Mouse (Mus musculus) forebrain, postnatal 0 days (tissue): ENCODE measurements around the gene Vwa2. TPM values are rescaled to one million over a fixed set of nuclear protein-coding genes. Genes with fewer than 3 reads are reported as not detected.

Experiments used
- ATAC-seq: fragments of 200-750 bp; cut with Nextera tagmentation; 2 replicates; pipeline ENCODE4 v1.8.0; 2017; ENCODE audit warnings: mild to moderate bottlenecking, moderate library complexity
- DNase-seq: peaks from one replicate; pipeline ENCODE4 v3.0.0-alpha.2; 2015
- H3K27ac ChIP-seq: fragments of 300-500 bp; sonication (generic); 2 replicates; pipeline ENCODE4 v1.5.1; 2014; ENCODE audit warnings: low read depth, mild to moderate bottlenecking, antibody characterized with exemption, low read length, moderate library complexity, mixed read lengths
- H3K27me3 ChIP-seq: fragments of 300-500 bp; sonication (generic); 2 replicates; pipeline ENCODE4 v1.6.1; 2014; ENCODE audit warnings: mild to moderate bottlenecking, low read length, mixed read lengths; ENCODE audit not compliant: insufficient read depth
- H3K36me3 ChIP-seq: fragments of 300-500 bp; sonication (generic); 2 replicates; pipeline ENCODE4 v1.6.1; 2014; ENCODE audit warnings: mild to moderate bottlenecking, moderate library complexity; ENCODE audit not compliant: insufficient read depth
- H3K4me1 ChIP-seq: fragments of 300-500 bp; sonication (generic); 2 replicates; pipeline ENCODE4 v1.6.1; 2014; ENCODE audit warnings: antibody characterized with exemption; ENCODE audit not compliant: insufficient read depth
- H3K4me2 ChIP-seq: fragments of 300-500 bp; sonication (generic); 2 replicates; pipeline ENCODE4 v1.6.1; 2014; ENCODE audit warnings: low read depth, mild to moderate bottlenecking, moderate library complexity
- H3K4me3 ChIP-seq: fragments of 300-500 bp; sonication (generic); 2 replicates; pipeline ENCODE4 v1.5.1; 2014; ENCODE audit warnings: low read depth, low read length, mixed read lengths
- H3K9ac ChIP-seq: fragments of 300-500 bp; sonication (generic); 2 replicates; pipeline ENCODE4 v1.6.1; 2014; ENCODE audit warnings: mild to moderate bottlenecking
- H3K9me3 ChIP-seq: fragments of 300-500 bp; sonication (generic); 2 replicates; pipeline ENCODE4 v1.6.1; 2016; ENCODE audit warnings: low read length
- CTCF ChIP-seq: sonication (generic); IDR thresholded peaks from 2 replicates; pipeline ENCODE4 v1.5.1; 2016; ENCODE audit warnings: antibody characterized with exemption, control low read depth, low read depth
- WGBS: fragments of 180-500 bp; shearing (Covaris S2); extraction: QIAGEN DNeasy Blood & Tissue Kit; methylation state at CpG from one replicate; pipeline ENCODE4 v1.1.7; 2014; 5-methylcytosine and 5-hydroxymethylcytosine counted together
- polyA plus RNA-seq: library from polyadenylated mRNA; unstranded; fragments of >200 nt; fragmentation: Nextera tagmentation; extraction: Ambion mirVana; gene quantifications from 2 replicates; pipeline ENCODE4 v1.2.1, GENCODE M21; 2015
- total RNA-seq: library from RNA; depleted of rRNA; stranded (reverse); fragments of >200 nt; gene quantifications from 2 replicates; pipeline ENCODE4 v1.2.3, GENCODE M21; 2014

Vwa2 gene
- total and polyA plus RNA-seq, 2 experiments from 2014 or later = 0.33 to 1.1 TPM

- H3K9me3 ChIP-seq = no peaks in the 10 kb centered on the region
- ATAC-seq = no peak
- H3K36me3 ChIP-seq = no peaks in the 10 kb centered on the region
- H3K4me1 ChIP-seq = no peaks in the 10 kb centered on the region
- no peak for DNase-seq
- H3K27ac ChIP-seq = no peak overlapping the region
- H3K4me2 ChIP-seq = no peak overlapping the region
- H3K9ac ChIP-seq = no peak overlapping the region
- TF ChIP-seq CTCF = no peak
- 80% methylated on average over 10 of the region's 10 CpGs for WGBS
- H3K27me3 ChIP-seq = no peaks in the 10 kb centered on the region
- H3K4me3 ChIP-seq = no peak overlapping the region
Measured at GRCm38 (mm10) chr19:56887879-56888278, 13.8 kb downstream of the Vwa2 start.

- Histone ChIP-seq H3K4me1 (no peaks in the 10 kb centered on the region), H3K9ac (no peak overlapping the region), H3K36me3 (no peaks in the 10 kb centered on the region), H3K27me3 (no peaks in the 10 kb centered on the region), H3K27ac (no peak overlapping the region), H3K4me3 (no peak overlapping the region), H3K9me3 (no peaks in the 10 kb centered on the region), H3K4me2 (no peak overlapping the region)
- TF ChIP-seq CTCF = no peak
- no peak for ATAC-seq
- no peak for DNase-seq
- 40% methylated on average over 5 of the region's 5 CpGs for WGBS
Measured at GRCm38 (mm10) chr19:56888654-56889053, 14.6 kb downstream of the Vwa2 start.

DNA sequence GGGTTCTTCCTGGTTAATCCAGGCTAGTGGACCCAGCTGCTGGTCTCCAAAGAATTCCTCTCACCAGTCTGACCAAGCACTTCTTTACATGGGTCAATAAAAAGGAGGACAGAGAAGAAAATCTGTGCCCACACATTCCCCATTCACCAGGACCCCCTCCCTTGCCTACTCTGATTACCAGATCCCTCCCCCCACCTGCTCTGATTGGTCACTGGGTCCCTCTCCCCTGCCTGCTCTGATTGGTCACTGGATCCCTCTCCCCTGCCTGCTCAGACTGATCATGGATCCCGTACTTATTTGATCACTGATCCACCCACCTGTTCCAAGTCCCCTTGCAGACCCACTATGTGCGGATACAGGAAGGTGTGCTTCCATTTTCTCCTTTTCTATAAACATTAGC is 17.4 kb downstream of the Vwa2 start:
- Histone ChIP-seq H3K9ac (no peak overlapping the region), H3K4me3 (no peak overlapping the region), H3K36me3 (no peaks in the 10 kb centered on the region), H3K9me3 (no peaks in the 10 kb centered on the region), H3K27ac (no peak overlapping the region), H3K27me3 (no peaks in the 10 kb centered on the region), H3K4me2 (no peak overlapping the region), H3K4me1 (no peaks in the 10 kb centered on the region)
- WGBS = 60% methylated on average over 2 of the region's 2 CpGs
- TF ChIP-seq CTCF = no peak
- no peak for DNase-seq
- ATAC-seq = no peak

DNA sequence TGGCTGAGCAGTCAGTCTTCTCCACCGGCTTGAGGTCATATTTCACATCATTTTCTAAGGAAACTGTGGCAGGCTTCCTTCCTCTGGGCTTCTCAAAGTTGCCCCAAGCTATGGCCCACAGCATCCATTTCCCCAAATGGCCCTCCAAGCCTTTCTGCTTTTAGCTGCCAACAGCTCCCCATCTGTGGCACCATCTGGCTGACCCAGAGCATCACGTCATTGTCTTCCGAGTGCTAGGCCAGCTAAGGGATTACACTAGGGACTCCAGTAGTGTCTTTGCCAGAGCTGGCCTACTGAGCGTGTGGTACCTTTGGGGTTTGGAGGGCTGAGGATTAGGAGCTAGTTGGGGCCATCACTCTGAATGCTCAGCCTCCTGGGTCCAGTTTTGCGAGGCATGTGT is 18.5 kb downstream of the Vwa2 start:
- WGBS = 81% methylated on average over 5 of the region's 5 CpGs
- Histone ChIP-seq H3K4me2 (no peak overlapping the region), H3K9me3 (no peaks in the 10 kb centered on the region), H3K27ac (no peak overlapping the region), H3K4me3 (no peak overlapping the region), H3K36me3 (no peaks in the 10 kb centered on the region), H3K4me1 (no peaks in the 10 kb centered on the region), H3K27me3 (no peaks in the 10 kb centered on the region), H3K9ac (no peak overlapping the region)
- DNase-seq = no peak
- no peak for TF ChIP-seq CTCF
- ATAC-seq = no peak

DNA sequence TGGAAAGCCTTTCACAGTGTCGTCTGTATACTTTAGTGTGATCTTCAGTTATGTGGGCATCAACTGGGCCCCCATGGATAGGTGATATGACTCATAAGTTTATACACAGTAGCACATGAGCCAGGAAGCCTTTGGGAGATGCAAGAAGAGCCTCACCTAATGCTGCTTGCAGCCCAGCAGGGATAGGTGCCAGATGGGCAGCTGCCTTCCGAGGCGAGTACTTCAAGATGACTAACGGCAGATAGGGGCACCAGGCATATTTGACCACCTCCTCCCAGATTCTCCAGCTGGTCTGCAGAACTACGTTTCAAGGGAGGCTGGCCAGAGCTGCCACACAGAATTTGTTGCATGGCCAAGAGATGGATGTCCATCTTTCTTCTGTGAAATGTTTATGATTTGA is 19.3 kb downstream of the Vwa2 start:
- Histone ChIP-seq H3K27me3 (no peaks in the 10 kb centered on the region), H3K4me2 (no peak overlapping the region), H3K36me3 (no peaks in the 10 kb centered on the region), H3K9ac (no peak overlapping the region), H3K9me3 (no peaks in the 10 kb centered on the region), H3K27ac (no peak overlapping the region), H3K4me1 (no peaks in the 10 kb centered on the region), H3K4me3 (no peak overlapping the region)
- TF ChIP-seq CTCF = no peak
- 80% methylated on average over 5 of the region's 5 CpGs for WGBS
- no peak for ATAC-seq
- no peak for DNase-seq

GRCm38 (mm10) chr19:56897654-56898053 is 23.6 kb downstream of the Vwa2 start:
- Histone ChIP-seq H3K9ac (no peak overlapping the region), H3K4me3 (no peak overlapping the region), H3K4me2 (no peak overlapping the region), H3K27ac (no peak overlapping the region), H3K36me3 (no peaks in the 10 kb centered on the region), H3K4me1 (no peaks in the 10 kb centered on the region), H3K9me3 (no peaks in the 10 kb centered on the region), H3K27me3 (no peaks in the 10 kb centered on the region)
- TF ChIP-seq CTCF = no peak
- DNase-seq (no peak), ATAC-seq (no peak)
- WGBS = 86% methylated on average over 16 of the region's 16 CpGs

GRCm38 (mm10) chr19:56904095-56904494 is 30.0 kb downstream of the Vwa2 start:
- no peaks in the 10 kb centered on the region for H3K4me1 ChIP-seq
- no peaks in the 10 kb centered on the region for H3K36me3 ChIP-seq
- H3K4me3 ChIP-seq = no peak overlapping the region
- TF ChIP-seq CTCF = no peak
- DNase-seq = no peak
- no peak for ATAC-seq
- 73% methylated on average over 3 of the region's 3 CpGs for WGBS
- H3K4me2 ChIP-seq = no peak overlapping the region
- H3K27me3 ChIP-seq = no peaks in the 10 kb centered on the region
- H3K9me3 ChIP-seq = no peaks in the 10 kb centered on the region
- no peak overlapping the region for H3K9ac ChIP-seq
- no peak overlapping the region for H3K27ac ChIP-seq

DNA sequence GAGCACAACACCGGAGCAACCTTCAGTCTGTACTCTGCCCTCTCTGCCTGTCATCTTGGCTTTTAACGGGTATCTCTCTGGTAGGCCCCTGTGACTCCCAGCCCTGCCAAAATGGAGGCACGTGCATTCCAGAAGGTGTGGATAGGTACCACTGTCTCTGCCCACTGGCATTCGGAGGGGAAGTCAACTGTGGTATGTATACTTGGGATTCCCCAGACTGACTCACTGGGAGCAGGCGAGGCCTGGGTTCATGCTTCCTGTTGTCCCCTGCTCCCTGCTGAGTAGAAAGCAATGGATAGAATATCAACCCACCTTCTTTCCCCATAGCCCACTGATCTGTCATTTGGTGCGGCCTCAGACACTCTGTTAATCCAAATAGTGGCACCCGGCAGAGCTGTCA is 31.3 kb downstream of the Vwa2 start:
- Histone ChIP-seq H3K36me3 (no peaks in the 10 kb centered on the region), H3K4me3 (no peak overlapping the region), H3K4me2 (no peak overlapping the region), H3K9me3 (no peaks in the 10 kb centered on the region), H3K27me3 (no peaks in the 10 kb centered on the region), H3K27ac (no peak overlapping the region), H3K4me1 (no peaks in the 10 kb centered on the region), H3K9ac (no peak overlapping the region)
- TF ChIP-seq CTCF = no peak
- no peak for DNase-seq
- ATAC-seq = no peak
- WGBS = 88% methylated on average over 7 of the region's 7 CpGs
